Mouse (Mus musculus): ENCODE data around the gene Negr1.

The Negr1 gene

DNA sequence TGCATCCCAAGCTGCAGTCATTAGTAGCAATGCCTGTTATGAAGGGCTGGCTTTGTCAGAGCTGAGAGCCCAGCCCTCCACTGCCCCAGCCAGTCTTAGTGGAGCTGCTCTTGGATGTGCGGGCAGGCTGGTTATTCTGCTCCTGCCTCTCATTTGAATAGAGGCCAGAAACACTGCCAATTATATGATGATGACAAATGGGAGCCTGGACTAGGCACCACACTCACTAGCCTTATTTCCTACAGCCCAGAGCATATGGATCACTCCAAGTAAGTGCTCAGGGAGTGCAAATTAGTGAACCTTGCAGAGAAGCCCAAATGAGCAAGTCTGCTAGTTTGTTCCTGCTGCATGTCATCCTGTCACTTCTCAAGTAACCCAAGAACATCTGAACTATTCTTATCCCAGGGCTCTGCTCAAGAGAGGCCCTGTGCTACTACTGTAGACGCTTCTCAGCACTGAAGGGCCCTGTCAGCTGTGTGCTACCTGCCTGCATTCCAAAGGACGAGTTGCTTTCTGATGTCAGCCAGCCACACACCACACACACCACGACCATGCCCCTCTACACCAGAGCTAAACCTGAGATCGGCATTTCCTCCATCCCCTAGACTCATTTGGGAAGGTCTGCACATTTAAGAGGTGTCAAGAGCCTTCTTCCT lies 553.6 kb downstream of the Negr1 start:
- peak; percentile 23 for DNase-seq (ENCODE audit: low spot score)

GRCm38 (mm10) chr3:157116024-157116423 lies 554.4 kb downstream of the Negr1 start:
- no peak for DNase-seq (ENCODE audit: low spot score)

GRCm38 (mm10) chr3:157119916-157120315 lies 558.3 kb downstream of the Negr1 start:
- no peak for DNase-seq (ENCODE audit: low spot score)

GRCm38 (mm10) chr3:157146124-157146855 lies 584.7 kb downstream of the Negr1 start:
- DNase-seq (ENCODE audit: low spot score) = no peak

DNA sequence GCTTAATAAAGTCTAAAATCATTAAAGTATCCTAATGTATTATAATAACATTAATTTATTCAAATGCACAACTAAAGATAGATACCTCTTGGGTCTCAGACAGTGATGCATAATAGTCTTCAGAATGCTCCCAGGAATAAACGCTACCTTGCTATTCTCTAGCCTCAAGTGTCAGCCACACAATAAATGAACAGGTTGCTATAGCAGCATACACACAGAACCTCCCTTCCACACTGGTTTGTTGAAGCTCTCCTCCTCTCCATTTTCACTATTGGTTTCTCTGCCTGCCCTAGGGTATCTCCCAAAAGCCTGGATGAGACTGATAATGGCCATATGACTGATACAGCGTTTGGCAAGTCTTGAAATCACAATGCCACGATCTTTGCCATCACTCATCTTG lies 593.3 kb downstream of the Negr1 start:
- DNase-seq (ENCODE audit: low spot score) = no peak

- no peak for DNase-seq (ENCODE audit: low spot score)
Observed at GRCm38 (mm10) chr3:157155513-157155912, 593.9 kb downstream of the Negr1 start.

- peak; percentile 32 for DNase-seq (ENCODE audit: low spot score)
Observed at GRCm38 (mm10) chr3:157164840-157165595, 603.4 kb downstream of the Negr1 start.

DNA sequence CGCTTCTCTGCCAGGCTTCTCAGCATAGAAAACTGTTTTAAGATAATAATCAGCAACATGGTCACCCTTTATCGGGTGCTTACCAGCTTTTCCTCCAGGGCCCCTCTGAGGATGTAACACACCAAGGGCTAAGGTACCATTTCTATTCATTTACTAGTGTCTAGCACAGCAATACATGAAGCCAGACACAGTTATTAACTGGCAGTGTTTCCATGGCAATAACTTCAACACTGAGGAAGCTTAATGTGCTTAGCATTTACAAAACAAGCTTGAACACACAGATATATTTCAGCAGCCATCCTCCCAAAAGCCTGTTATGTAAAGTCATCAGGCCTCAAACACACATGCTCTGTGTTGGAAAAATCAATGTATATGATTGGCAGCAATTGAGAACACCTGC lies 620.4 kb downstream of the Negr1 start:
- no peak for DNase-seq (ENCODE audit: low spot score)

- DNase-seq (ENCODE audit: low spot score) = no peak
Observed at GRCm38 (mm10) chr3:157188939-157189725, 627.5 kb downstream of the Negr1 start.

- DNase-seq (ENCODE audit: low spot score) = no peak
Observed at GRCm38 (mm10) chr3:157189834-157190233, 628.2 kb downstream of the Negr1 start.

DNA sequence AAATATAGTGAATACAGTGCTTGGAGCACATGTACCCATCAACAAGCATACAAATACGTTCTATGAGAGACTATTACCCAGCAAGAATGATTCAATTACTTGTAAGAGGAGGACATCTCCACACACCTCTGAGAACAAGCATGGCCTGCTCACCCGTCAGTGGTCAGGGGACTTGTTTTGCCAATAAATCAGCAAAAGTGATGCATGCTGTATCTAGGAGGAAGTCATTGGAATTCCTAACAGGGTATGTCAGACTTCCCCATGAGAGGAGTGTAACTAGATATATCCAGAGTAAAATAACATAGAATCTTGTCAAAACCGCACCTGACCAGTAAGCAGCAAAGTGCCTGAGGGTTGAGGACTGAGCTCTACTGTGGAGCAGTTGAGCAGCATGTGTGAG lies 629.0 kb downstream of the Negr1 start:
- DNase-seq (ENCODE audit: low spot score) = no peak

DNA sequence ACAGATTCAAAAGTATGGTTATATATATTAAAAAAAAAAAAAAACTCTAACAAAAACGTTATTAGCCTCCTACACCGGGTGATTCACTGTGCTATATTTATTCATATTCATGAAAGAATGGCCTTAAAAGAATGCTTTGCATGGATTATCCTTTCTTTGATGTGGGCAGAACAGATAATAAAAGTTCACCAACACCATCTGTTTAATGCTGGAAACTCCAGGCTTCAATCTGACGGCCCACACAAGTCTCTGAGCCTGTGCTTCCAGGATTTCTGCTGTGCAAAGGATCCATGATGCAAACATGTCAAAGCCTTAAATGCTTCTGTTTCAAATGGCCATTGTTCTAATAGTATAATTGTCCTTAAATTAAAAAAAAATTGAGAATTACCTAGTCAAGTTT lies 630.4 kb downstream of the Negr1 start:
- DNase-seq (ENCODE audit: low spot score) = no peak

DNA sequence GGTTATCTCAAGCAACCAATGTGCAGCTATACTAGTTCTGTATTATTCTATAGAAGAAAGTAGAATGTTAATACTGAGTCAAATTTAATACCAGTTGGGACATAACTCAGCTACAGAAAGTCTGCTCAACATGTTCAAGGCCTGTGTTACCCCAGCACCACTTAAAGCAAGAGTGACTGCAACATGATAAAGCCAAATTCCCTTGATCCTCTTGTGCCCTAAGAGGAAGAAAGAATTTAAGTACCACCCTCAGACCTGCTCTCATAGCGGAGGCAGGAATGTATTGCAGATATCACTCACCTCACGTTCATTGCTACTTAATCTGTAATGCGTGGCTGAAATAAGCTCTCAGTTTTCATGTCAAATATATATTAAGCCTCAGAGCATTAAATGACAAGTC lies 631.5 kb downstream of the Negr1 start:
- no peak for DNase-seq (ENCODE audit: low spot score)

- DNase-seq (ENCODE audit: low spot score) = peak; percentile 16
Observed at GRCm38 (mm10) chr3:157198659-157199058, 637.1 kb downstream of the Negr1 start.

GRCm38 (mm10) chr3:157201726-157202125 lies 640.1 kb downstream of the Negr1 start:
- no peak for DNase-seq (ENCODE audit: low spot score)

- DNase-seq (ENCODE audit: low spot score) = no peak
Observed at GRCm38 (mm10) chr3:157203573-157203972, 642.0 kb downstream of the Negr1 start.

DNA sequence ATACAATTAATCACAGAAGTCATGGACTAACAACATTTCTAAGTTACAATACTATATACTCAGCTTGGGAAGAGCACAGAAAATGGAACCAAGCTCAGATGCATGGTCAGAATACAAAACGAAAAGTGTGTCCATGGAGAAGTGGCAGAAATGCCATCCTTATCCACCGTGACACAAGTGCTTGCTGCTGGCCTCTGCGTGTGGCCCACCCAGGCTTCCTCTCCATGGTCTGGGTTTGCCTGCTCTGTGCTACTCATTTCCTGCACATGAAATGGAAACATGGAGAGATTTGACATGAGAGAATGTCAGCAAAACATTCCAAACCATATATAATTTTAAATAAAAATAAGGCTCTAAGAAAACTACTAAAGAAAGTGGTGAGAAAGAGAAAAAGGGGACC lies 645.2 kb downstream of the Negr1 start:
- DNase-seq (ENCODE audit: low spot score) = no peak

DNA sequence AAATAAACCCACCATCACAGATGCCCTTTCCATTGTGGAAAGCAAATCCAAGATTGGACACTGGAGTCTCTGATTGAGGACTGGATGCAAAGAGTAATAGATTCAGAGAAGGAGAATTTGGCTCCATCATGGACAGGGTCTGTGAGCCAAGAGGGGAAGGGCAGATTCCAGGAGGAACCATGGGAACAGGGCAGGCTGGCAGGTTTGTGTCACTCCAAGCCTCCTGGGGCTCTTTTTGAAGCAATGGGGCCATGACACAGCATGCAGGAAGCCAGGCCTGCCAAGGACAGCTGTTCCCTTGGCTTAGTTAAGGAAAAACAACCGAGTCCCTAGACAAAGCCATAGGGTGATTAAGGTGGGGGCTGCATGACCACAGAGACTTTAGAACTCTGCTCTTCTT lies 647.4 kb downstream of the Negr1 start:
- DNase-seq (ENCODE audit: low spot score) = no peak

GRCm38 (mm10) chr3:157209386-157209785 lies 647.8 kb downstream of the Negr1 start:
- DNase-seq (ENCODE audit: low spot score) = no peak

- DNase-seq (ENCODE audit: low spot score) = peak; percentile 62
Observed at GRCm38 (mm10) chr3:157215937-157216719, 654.5 kb downstream of the Negr1 start.

DNA sequence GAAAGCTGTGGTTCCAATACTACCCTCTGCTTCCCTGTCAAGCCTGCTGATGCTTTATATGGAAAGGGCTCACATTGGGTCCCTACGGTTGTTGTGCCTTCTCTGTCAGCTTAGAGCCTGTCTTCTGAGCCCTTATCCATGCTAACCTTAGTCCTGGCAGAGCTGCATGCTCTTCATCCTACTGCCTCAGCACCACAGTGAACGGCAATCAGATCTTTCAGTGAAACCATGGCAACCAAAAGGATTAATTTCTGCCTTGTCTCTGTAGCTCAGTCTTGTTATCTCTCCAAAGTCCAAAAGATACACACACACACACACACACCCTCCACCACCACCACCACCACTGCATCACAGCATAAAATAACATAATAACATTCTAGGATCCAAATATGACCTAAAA lies 656.2 kb downstream of the Negr1 start:
- no peak for DNase-seq (ENCODE audit: low spot score)
